Mouse (Mus musculus) liver, postnatal 0 days (tissue): ENCODE measurements at regions not wholly inside any gene's neighbourhood (a gene's known extent, or its start where the extent isn't known, plus 50 kb on each side); places are given as distances from the start of the nearest gene placed in this dataset.

Experiments
- CTCF ChIP-seq: sonication (generic); IDR thresholded peaks from 2 replicates; pipeline ENCODE4 v1.5.1; 2016; ENCODE audit warnings: antibody characterized with exemption, low read depth
- EP300 ChIP-seq: IDR thresholded peaks from 2 replicates; pipeline ENCODE4 v1.6.1; 2016; ENCODE audit warnings: antibody characterized with exemption, low read depth, mild to moderate bottlenecking

GRCm38 (mm10) chr10:111603166-111603565 lies 97.1 kb downstream of the Phlda1 start:
- TF ChIP-seq CTCF (no peak), EP300 (no peak)
